34 mouse cellular contexts compared by ENCODE assay signal in the genomic region with DNA sequence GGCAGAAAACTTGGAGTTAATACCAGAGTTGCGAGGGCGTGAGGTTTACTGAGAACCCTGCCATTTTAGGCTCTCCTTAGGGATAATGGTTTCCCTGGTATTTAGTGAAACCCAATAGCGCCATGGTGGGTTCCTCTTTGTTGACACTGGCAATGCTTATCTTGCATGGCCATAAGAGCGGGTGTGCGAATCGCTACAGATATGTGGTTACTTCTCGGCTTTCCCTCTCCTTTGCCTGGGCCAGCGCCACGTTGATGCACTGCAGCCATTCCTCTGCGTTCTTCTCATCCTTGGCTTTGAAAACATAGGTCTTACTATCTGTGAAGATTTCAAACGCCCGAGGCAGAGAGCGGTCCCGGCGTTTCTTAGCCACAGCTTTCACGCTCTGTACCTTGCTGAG.
"Had no signal": no experiment of that assay in that cellular context is flagged by ENCODE, and none has a peak within 500 bp of the region (broad histone marks: within the 10 kb centered on the region; RNA-seq: fewer than 3 reads in every experiment).

No protein-coding gene starts in this region.

- H3K27me3 ChIP-seq: heart, embryonic 12.5 days; heart, embryonic 13.5 days; heart, embryonic 15.5 days; hindbrain, embryonic 12.5 days; hindbrain, embryonic 13.5 days; hindbrain, embryonic 15.5 days; intestine, embryonic 15.5 days; kidney, embryonic 15.5 days had no signal

- H3K4me1 ChIP-seq: heart, embryonic 10.5 days; heart, embryonic 12.5 days; heart, embryonic 15.5 days; hindbrain, embryonic 10.5 days; hindbrain, embryonic 12.5 days; hindbrain, embryonic 13.5 days; hindbrain, embryonic 15.5 days; intestine, embryonic 15.5 days had no signal

- H3K9me3 ChIP-seq: heart, embryonic 10.5 days; heart, embryonic 13.5 days; heart, embryonic 15.5 days; hindbrain, embryonic 10.5 days; hindbrain, embryonic 12.5 days; hindbrain, embryonic 13.5 days; hindbrain, embryonic 15.5 days; intestine, embryonic 15.5 days; kidney, embryonic 15.5 days had no signal

- DNase-seq: heart, postnatal 14 days; heart, postnatal 36 days; heart, postnatal 4 days; kidney, adult 11 months; kidney, adult 18-20 months; kidney, adult 2 months; kidney, adult 8-10 months; kidney, adult 9 months; kidney, postnatal 10 days; kidney, postnatal 14 days; kidney, postnatal 25 days; kidney, postnatal 36 days; kidney, postnatal 4 days; layer of hippocampus, adult 9-11 months; layer of hippocampus, postnatal 36 days had no signal

- ATAC-seq: hindbrain, embryonic 16.5 days; hindbrain, postnatal 0 days; inflammation-experienced regulatory T-cells, adult 6 months; intestine, embryonic 15.5 days; intestine, embryonic 16.5 days; intestine, postnatal 0 days had no signal

- H3K36me3 ChIP-seq: heart, embryonic 10.5 days; heart, embryonic 12.5 days; heart, embryonic 13.5 days; heart, embryonic 15.5 days; hindbrain, embryonic 10.5 days; hindbrain, embryonic 12.5 days; hindbrain, embryonic 13.5 days; hindbrain, embryonic 15.5 days; intestine, embryonic 15.5 days; kidney, embryonic 15.5 days had no signal

- H3K9ac ChIP-seq: heart, embryonic 12.5 days; heart, embryonic 13.5 days; heart, embryonic 15.5 days; hindbrain, embryonic 12.5 days; hindbrain, embryonic 13.5 days; hindbrain, embryonic 14.5 days; hindbrain, embryonic 15.5 days; intestine, embryonic 15.5 days; kidney, embryonic 15.5 days had no signal

- H3K27ac ChIP-seq: heart, embryonic 10.5 days; heart, embryonic 13.5 days; heart, embryonic 15.5 days; hindbrain, embryonic 10.5 days; hindbrain, embryonic 12.5 days; hindbrain, embryonic 13.5 days; hindbrain, embryonic 14.5 days; hindbrain, embryonic 15.5 days; hindbrain, postnatal 0 days; intestine, embryonic 15.5 days; kidney, embryonic 15.5 days; kidney, postnatal 0 days; layer of hippocampus, adult 2 months; left cerebral cortex, adult 2 months had no signal

- H3K4me3 ChIP-seq: heart, embryonic 10.5 days; heart, embryonic 12.5 days; heart, embryonic 13.5 days; heart, embryonic 15.5 days; hindbrain, embryonic 10.5 days; hindbrain, embryonic 12.5 days; hindbrain, embryonic 13.5 days; hindbrain, embryonic 15.5 days; intestine, embryonic 15.5 days; kidney, embryonic 15.5 days; layer of hippocampus, adult 2 months; left cerebral cortex, adult 2 months had no signal
